Mouse (Mus musculus) central nervous system, embryonic 11.5 days (tissue): ENCODE results near the gene Rps8. TPM values are rescaled to one million over a fixed set of nuclear protein-coding genes. Genes with fewer than 3 reads are reported as not detected.

Source experiments
- polyA plus RNA-seq: library from polyadenylated mRNA; depleted of rRNA; stranded (reverse); fragments of >200 nt; gene quantifications from 2 replicates; pipeline ENCODE4 v1.2.3, GENCODE M21; 2012; rRNA removed

Gene Rps8
- 1,842 and 2,075 TPM in 2 replicates for polyA plus RNA-seq

GRCm38 (mm10) chr4:117155792-117156355 lies at the start of gene Rps8:
Gene Rps8 (minus strand): TSS chr4:117156243.

GRCm38 (mm10) chr4:117181863-117182758 lies 26.1 kb upstream of the Rps8 start, which contains the start of gene Kif2c:
Gene Kif2c (minus strand): TSS chr4:117182639.

DNA sequence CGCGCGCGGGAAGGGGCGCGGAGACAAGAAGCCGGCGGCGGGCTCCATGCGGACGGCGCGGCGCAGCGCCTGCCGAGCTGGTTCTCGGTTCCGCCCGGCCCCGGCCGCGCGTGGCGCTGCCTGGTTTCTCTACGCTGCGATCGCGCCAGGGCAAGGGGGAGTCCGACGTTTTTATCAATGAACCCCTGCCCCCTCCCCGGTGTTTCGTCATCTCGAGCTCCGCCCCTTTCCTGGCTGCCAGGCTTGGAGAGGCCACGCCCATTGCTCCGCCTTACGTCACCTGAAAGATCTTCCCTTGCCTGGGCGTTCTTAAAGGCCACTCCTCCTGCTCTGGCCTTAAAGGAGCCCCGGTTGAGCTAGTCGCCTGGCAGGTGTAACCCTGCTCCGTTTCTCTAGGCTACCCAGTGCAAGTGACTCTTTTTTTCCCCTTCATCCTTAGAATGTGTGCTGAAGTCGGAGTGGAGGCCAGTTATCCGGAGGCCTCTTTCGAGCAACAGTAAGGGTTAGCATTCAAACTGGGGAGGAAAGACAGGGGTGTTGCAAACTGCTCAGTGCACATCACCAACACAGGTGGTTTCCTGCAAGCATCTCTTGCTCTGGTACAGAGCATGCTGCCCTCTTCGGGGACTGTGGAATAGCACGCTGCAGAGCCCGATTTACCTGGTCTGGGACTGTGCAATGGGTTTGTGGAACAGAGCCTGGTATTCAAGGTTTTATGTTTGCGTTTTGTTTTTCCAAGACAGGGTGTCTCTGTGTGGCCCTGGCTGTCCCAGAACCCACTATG lies 22.0 kb downstream of the Rps8 start, which contains the start of gene Plk3:
Plk3 (minus strand) TSS at position 147 of the 784 bp plus-strand sequence.

DNA sequence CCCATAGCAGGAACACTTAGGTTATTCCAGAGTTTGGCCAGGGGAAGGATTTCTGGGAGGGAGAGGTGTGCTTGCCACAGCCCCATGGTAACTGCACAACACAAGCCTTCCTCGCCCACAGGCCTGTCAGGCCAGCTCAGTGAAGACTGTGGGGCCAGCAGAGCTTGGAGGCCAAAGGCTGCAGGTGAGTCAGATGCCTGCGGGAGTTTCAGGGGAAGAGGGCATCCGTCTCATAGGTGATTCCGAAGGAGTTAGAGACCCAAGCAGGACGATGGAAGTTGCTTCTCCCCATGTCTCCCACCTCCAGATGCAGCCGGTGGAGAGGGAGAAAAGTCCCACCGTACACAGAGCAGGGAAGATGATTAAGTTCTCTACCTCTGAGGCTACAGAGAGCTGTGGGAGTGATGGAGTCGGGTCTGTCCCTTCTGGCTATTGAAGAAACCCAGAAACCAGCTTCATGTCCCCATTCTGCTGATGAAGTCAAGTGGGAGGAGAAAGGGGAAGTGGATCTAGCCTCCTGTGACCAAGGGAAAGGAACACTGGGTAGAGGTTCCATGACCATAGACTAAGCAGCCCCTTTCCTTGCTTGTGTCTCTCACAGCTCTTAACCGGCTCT lies 29.3 kb downstream of the Rps8 start, which contains the start of gene Tctex1d4:
Tctex1d4 (plus strand) TSS at position 120 of the 616 bp plus-strand sequence.

GRCm38 (mm10) chr4:117125348-117125909 lies 30.6 kb downstream of the Rps8 start, which contains the start of gene Btbd19:
Gene Btbd19 (minus strand): TSS chr4:117125725.

Other genes starting within 250 kb of the Rps8 start
- gene Urod, start 161.8 kb downstream of the Rps8 start, polyA plus RNA-seq, result 110 and 144 TPM in 2 replicates
- gene Hectd3, start 160.9 kb downstream of the Rps8 start, polyA plus RNA-seq, result 19.0 and 23.6 TPM in 2 replicates
- 32.6 and 34.8 TPM in 2 replicates for gene Eif2b3, start 136.8 kb downstream of the Rps8 start, polyA plus RNA-seq
- gene Ptch2, start 60.2 kb downstream of the Rps8 start, polyA plus RNA-seq, result 7.6 and 11.2 TPM in 2 replicates
- 7.0 and 7.2 TPM in 2 replicates for gene Btbd19, start 30.5 kb downstream of the Rps8 start, polyA plus RNA-seq
- 0.12 TPM in 1 of 2 replicates, not detected in the other for gene Tctex1d4, start 29.4 kb downstream of the Rps8 start, polyA plus RNA-seq
- gene Plk3, start 22.3 kb downstream of the Rps8 start, polyA plus RNA-seq, result 19.4 and 24.6 TPM in 2 replicates
- gene Kif2c, start 26.4 kb upstream of the Rps8 start, polyA plus RNA-seq, result 66.2 and 72.0 TPM in 2 replicates
- gene Tmem53, start 95.7 kb upstream of the Rps8 start, polyA plus RNA-seq, result 3.4 and 6.9 TPM in 2 replicates
- 0.38 and 0.40 TPM in 2 replicates for gene Armh1, start 95.9 kb upstream of the Rps8 start, polyA plus RNA-seq